Mouse (Mus musculus) liver, adult 2 months (tissue): ENCODE results near the gene Alms1.

Experiments used
- CTCF ChIP-seq: fragments of 200-500 bp; IDR thresholded peaks from 2 replicates; pipeline ENCODE4 v1.5.1; 2011; ENCODE audit warnings: low read depth, low read length, control low read depth
- POLR2A ChIP-seq: fragments of 200-500 bp; IDR thresholded peaks from 2 replicates; pipeline ENCODE4 v1.6.1; 2011; ENCODE audit warnings: low read length, control low read depth; ENCODE audit not compliant: insufficient read depth; ENCODE audit errors: extremely low read depth

DNA sequence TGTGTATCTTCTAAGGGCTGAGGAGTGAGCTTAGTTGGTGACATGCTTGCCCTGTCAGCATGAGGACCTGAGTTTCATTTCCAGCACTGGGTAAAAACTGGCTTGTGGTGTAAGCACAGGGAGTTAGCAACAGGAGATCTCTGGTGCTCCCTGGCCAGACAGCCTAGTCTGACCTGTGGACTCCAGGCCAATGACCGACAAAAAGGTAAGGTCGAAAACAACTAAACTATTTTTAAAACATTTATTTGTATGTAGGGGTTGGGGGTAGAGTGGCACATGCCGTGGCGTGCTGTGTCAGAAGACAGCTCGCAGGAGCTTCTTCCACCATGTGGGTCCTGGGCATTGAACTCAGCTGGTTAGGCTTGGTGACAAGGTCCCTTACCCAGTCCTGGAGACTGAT, 14.5 kb upstream of the Alms1 start:
- TF ChIP-seq CTCF (no peak), POLR2A (no peak)
